Mouse (Mus musculus): ENCODE measurements around the gene Atp8b5.

DNA sequence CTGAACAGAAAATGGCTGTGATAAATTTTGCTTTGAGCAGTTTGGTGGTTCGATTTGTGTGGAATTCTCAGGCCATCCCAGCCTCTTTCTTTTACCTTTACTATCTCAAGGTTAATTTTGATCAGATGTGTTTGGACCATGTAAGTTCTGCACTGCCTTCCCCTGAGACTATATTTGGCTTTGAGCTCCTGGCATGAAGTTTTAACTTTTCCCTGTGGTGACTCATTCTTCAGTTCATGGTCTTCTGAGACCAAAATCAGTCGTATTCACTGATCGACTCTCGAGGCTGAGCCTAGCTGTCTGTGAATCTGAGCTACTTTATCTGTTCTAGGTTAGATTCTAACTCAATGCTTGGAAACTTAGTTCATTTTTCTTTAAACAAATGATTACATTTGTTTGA lies 21.2 kb upstream of the Atp8b5 start:
- TF ChIP-seq CTCF (IDR thresholded peaks at IDR 0.05) = no peak
- no peak for TF ChIP-seq POLR2A (IDR thresholded peaks at IDR 0.05; ENCODE audit: insufficient read depth, low read depth, low read length)
